Mouse (Mus musculus) myocyte (in vitro differentiated cells): ENCODE results near the gene Tmprss9. TPM values are rescaled to one million over a fixed set of nuclear protein-coding genes. Genes with fewer than 3 reads are reported as not detected.

Experiments
- H3K27me3 ChIP-seq: one replicate; pipeline ENCODE4 v1.6.1; 2011; ENCODE audit not compliant: control insufficient read depth, insufficient read depth, insufficient read length
- H3K36me3 ChIP-seq: one replicate; pipeline ENCODE4 v1.6.1; 2011; ENCODE audit not compliant: control insufficient read depth, insufficient read depth
- H3K4me2 ChIP-seq: one replicate; pipeline ENCODE4 v1.6.1; 2011; ENCODE audit warnings: low read depth, control low read depth
- H3K4me3 ChIP-seq: one replicate; pipeline ENCODE4 v1.5.1; 2011; ENCODE audit warnings: mild to moderate bottlenecking, control low read depth, moderate library complexity
- H3K79me2 ChIP-seq: one replicate; pipeline ENCODE4 v1.6.1; 2011; ENCODE audit not compliant: control insufficient read depth, insufficient read depth
- H3ac ChIP-seq: one replicate; pipeline ENCODE4 v1.6.1; 2011; ENCODE audit not compliant: control insufficient read depth, insufficient read length
- CEBPB ChIP-seq: IDR thresholded peaks from 2 replicates; pipeline ENCODE4 v1.6.1; 2011; ENCODE audit warnings: mild to moderate bottlenecking, moderate library complexity; ENCODE audit not compliant: poor library complexity, insufficient read depth, severe bottlenecking
- E2F4 ChIP-seq: IDR thresholded peaks from one replicate; pipeline ENCODE4 v1.6.1; 2011; ENCODE audit warnings: mild to moderate bottlenecking, control low read depth, moderate library complexity; ENCODE audit not compliant: insufficient read depth
- MAX ChIP-seq: IDR thresholded peaks from one replicate; pipeline ENCODE4 v1.6.1; 2011; ENCODE audit warnings: low read depth, mild to moderate bottlenecking, control low read depth
- MYOD1 ChIP-seq, 3 experiments: IDR thresholded peaks; one replicate each; pipeline ENCODE4 v1.6.1; 2011; ENCODE audit warnings: control low read depth in 2 of 3, low read depth in 2 of 3, mild to moderate bottlenecking in 2 of 3, moderate library complexity in 1 of 3; ENCODE audit not compliant: insufficient read length in 2 of 3, control insufficient read depth in 1 of 3
- MYOG ChIP-seq, 3 experiments: IDR thresholded peaks; one replicate each; pipeline ENCODE4 v1.6.1; 2011; ENCODE audit warnings: control low read depth in 2 of 3, low read depth in 2 of 3, mild to moderate bottlenecking in 2 of 3; ENCODE audit not compliant: insufficient read length in 2 of 3, control insufficient read depth in 1 of 3, insufficient read depth in 1 of 3
- POLR2A ChIP-seq: IDR thresholded peaks from one replicate; pipeline ENCODE4 v1.6.1; 2011; ENCODE audit warnings: low read depth, mild to moderate bottlenecking, control low read depth, moderate library complexity; ENCODE audit not compliant: insufficient read length
- POLR2AphosphoS2 ChIP-seq: IDR thresholded peaks from one replicate; pipeline ENCODE4 v1.6.1; 2011; ENCODE audit warnings: low read depth, control low read depth; ENCODE audit not compliant: insufficient read length
- REST ChIP-seq: IDR thresholded peaks from one replicate; pipeline ENCODE4 v1.6.1; 2011; ENCODE audit warnings: mild to moderate bottlenecking, control low read depth, moderate library complexity; ENCODE audit not compliant: insufficient read depth, insufficient read length
- SRF ChIP-seq: IDR thresholded peaks from one replicate; pipeline ENCODE4 v1.6.1; 2011; ENCODE audit warnings: low read depth; ENCODE audit not compliant: control insufficient read depth, insufficient read length
- TCF12 ChIP-seq: IDR thresholded peaks from one replicate; pipeline ENCODE4 v1.6.1; 2011; ENCODE audit warnings: mild to moderate bottlenecking, control low read depth; ENCODE audit not compliant: poor library complexity, insufficient read depth, severe bottlenecking
- TCF3 ChIP-seq: IDR thresholded peaks from one replicate; pipeline ENCODE4 v1.6.1; 2011; ENCODE audit warnings: low read depth, control low read depth; ENCODE audit not compliant: insufficient read length
- USF1 ChIP-seq: IDR thresholded peaks from one replicate; pipeline ENCODE4 v1.6.1; 2011; ENCODE audit warnings: low read depth, mild to moderate bottlenecking, control low read depth, moderate library complexity
- polyA plus RNA-seq: library from polyadenylated mRNA; unstranded; fragments of >200 nt; fragmentation: generic; extraction: Trizol; gene quantifications from one replicate; pipeline ENCODE4 v1.2.1, GENCODE M21; 2012; ENCODE audit warnings: missing spikeins

The Tmprss9 gene
- polyA plus RNA-seq, 1 experiment, result 0.05 TPM

GRCm38 (mm10) chr10:80904004-80904693, 32.5 kb downstream of the Tmprss9 start:
- H3ac ChIP-seq, result no peak overlapping the region
- H3K79me2 ChIP-seq, result peaks cover 11% of the 10 kb centered on the region
- peaks cover 5% of the 10 kb centered on the region for H3K36me3 ChIP-seq
- H3K4me2 ChIP-seq, result no peak overlapping the region
- no peak overlapping the region for H3K4me3 ChIP-seq
- TF ChIP-seq MYOG (IDR thresholded peaks at IDR 0.05; ENCODE audit: control insufficient read depth in 1 of 3, insufficient read depth in 1 of 3, insufficient read length in 2 of 3, low read depth in 2 of 3) (no peak), TCF3 (no peak)
- no peaks in the 10 kb centered on the region for H3K27me3 ChIP-seq

GRCm38 (mm10) chr10:80904709-80905108, 33.1 kb downstream of the Tmprss9 start:
- H3K4me2 ChIP-seq, result no peak overlapping the region
- peak; percentile 26 for TF ChIP-seq POLR2AphosphoS2
- TF ChIP-seq SRF, result no peak
- no peak overlapping the region for H3ac ChIP-seq
- peaks cover 5% of the 10 kb centered on the region for H3K79me2 ChIP-seq
- no peaks in the 10 kb centered on the region for H3K27me3 ChIP-seq
- H3K36me3 ChIP-seq, result peaks cover 5% of the 10 kb centered on the region
- no peak overlapping the region for H3K4me3 ChIP-seq

GRCm38 (mm10) chr10:80909375-80910162, 37.9 kb downstream of the Tmprss9 start:
- no peak overlapping the region for H3K4me3 ChIP-seq
- peaks cover 8% of the 10 kb centered on the region for H3K79me2 ChIP-seq
- no peak overlapping the region for H3K4me2 ChIP-seq
- TF ChIP-seq POLR2AphosphoS2 (no peak), CEBPB (no peak), MYOG (IDR thresholded peaks at IDR 0.05; ENCODE audit: control insufficient read depth in 1 of 3, insufficient read depth in 1 of 3, insufficient read length in 2 of 3, low read depth in 2 of 3) (peak in 2 of 3 experiments; percentile 79 to 95), TCF3 (peak; percentile 44), SRF (no peak), REST (no peak), MYOD1 (IDR thresholded peaks at IDR 0.05; ENCODE audit: control insufficient read depth in 1 of 3, insufficient read length in 2 of 3, low read depth in 2 of 3) (peak in 2 of 3 experiments; percentile 76 to 87), MAX (no peak), POLR2A (no peak), TCF12 (no peak), USF1 (no peak), E2F4 (no peak)
- H3K36me3 ChIP-seq, result peaks cover 8% of the 10 kb centered on the region
- no peaks in the 10 kb centered on the region for H3K27me3 ChIP-seq
- H3ac ChIP-seq, result no peak overlapping the region

- peak overlapping the region; percentile 21 for H3K4me2 ChIP-seq
- no peak overlapping the region for H3K4me3 ChIP-seq
- peaks cover 10% of the 10 kb centered on the region for H3K79me2 ChIP-seq
- TF ChIP-seq MYOG (IDR thresholded peaks at IDR 0.05; ENCODE audit: control insufficient read depth in 1 of 3, insufficient read depth in 1 of 3, insufficient read length in 2 of 3, low read depth in 2 of 3) (peak in 2 of 3 experiments; percentile 65 to 90), REST (no peak), E2F4 (no peak), POLR2AphosphoS2 (no peak), TCF12 (peak; percentile 44), CEBPB (no peak), TCF3 (peak; percentile 89), USF1 (no peak), POLR2A (no peak), SRF (no peak), MAX (no peak), MYOD1 (IDR thresholded peaks at IDR 0.05; ENCODE audit: control insufficient read depth in 1 of 3, insufficient read length in 2 of 3, low read depth in 2 of 3) (peak; percentile 86 to 98 (median 96))
- no peaks in the 10 kb centered on the region for H3K27me3 ChIP-seq
- H3K36me3 ChIP-seq, result peaks cover 8% of the 10 kb centered on the region
- H3ac ChIP-seq, result no peak overlapping the region
These were observed 39.7 kb downstream of the Tmprss9 start for GRCm38 (mm10) chr10:80911354-80911753.

- H3K27me3 ChIP-seq, result no peaks in the 10 kb centered on the region
- no peak overlapping the region for H3ac ChIP-seq
- peaks cover 8% of the 10 kb centered on the region for H3K36me3 ChIP-seq
- H3K4me3 ChIP-seq, result no peak overlapping the region
- H3K4me2 ChIP-seq, result peak overlapping the region; percentile 21
- no peak for TF ChIP-seq REST
- no peak for TF ChIP-seq CEBPB
- no peak for TF ChIP-seq MYOD1 (IDR thresholded peaks at IDR 0.05; ENCODE audit: control insufficient read depth in 1 of 3, insufficient read length in 2 of 3, low read depth in 2 of 3)
- TF ChIP-seq POLR2AphosphoS2, result no peak
- no peak for TF ChIP-seq MYOG (IDR thresholded peaks at IDR 0.05; ENCODE audit: control insufficient read depth in 1 of 3, insufficient read depth in 1 of 3, insufficient read length in 2 of 3, low read depth in 2 of 3)
- TF ChIP-seq E2F4, result no peak
- TF ChIP-seq SRF, result no peak
- TF ChIP-seq MAX, result no peak
- no peak for TF ChIP-seq POLR2A
- no peak for TF ChIP-seq TCF12
- no peak for TF ChIP-seq USF1
- H3K79me2 ChIP-seq, result peaks cover 15% of the 10 kb centered on the region
These were observed 40.2 kb downstream of the Tmprss9 start for GRCm38 (mm10) chr10:80911891-80912290.
